Mouse (Mus musculus) MN1 (cell line): ENCODE results near the gene Tpcn2.

Experiments
- DNase-seq: peaks from one replicate; pipeline ENCODE4 v3.0.0-alpha.2; 2016; ENCODE audit warnings: low spot score

Tpcn2 gene

GRCm38 (mm10) chr7:145154066-145154465, 129.7 kb downstream of the Tpcn2 start:
- DNase-seq, result no peak

- no peak for DNase-seq
Measured at GRCm38 (mm10) chr7:145151845-145152244, 132.0 kb downstream of the Tpcn2 start.

GRCm38 (mm10) chr7:145148902-145149301, 134.9 kb downstream of the Tpcn2 start:
- no peak for DNase-seq

GRCm38 (mm10) chr7:145147973-145148698, 135.7 kb downstream of the Tpcn2 start:
- no peak for DNase-seq

- no peak for DNase-seq
Measured at GRCm38 (mm10) chr7:145146252-145146930, 137.4 kb downstream of the Tpcn2 start.

- peak; percentile 31 for DNase-seq
Measured at GRCm38 (mm10) chr7:145143502-145144070, 140.2 kb downstream of the Tpcn2 start.

GRCm38 (mm10) chr7:145140656-145141055, 143.2 kb downstream of the Tpcn2 start:
- no peak for DNase-seq

- no peak for DNase-seq
Measured at GRCm38 (mm10) chr7:145139576-145139975, 144.2 kb downstream of the Tpcn2 start.

GRCm38 (mm10) chr7:145139100-145139499, 144.7 kb downstream of the Tpcn2 start:
- DNase-seq, result no peak

- DNase-seq, result no peak
Measured at GRCm38 (mm10) chr7:145137871-145138270, 145.9 kb downstream of the Tpcn2 start.

GRCm38 (mm10) chr7:145136831-145137230, 147.0 kb downstream of the Tpcn2 start:
- DNase-seq, result no peak
